Mouse (Mus musculus) adipocyte (in vitro differentiated cells): ENCODE data around the gene Stx8.

Source experiments
- DNase-seq: peaks from one replicate; pipeline ENCODE4 v3.0.0-alpha.2; 2016; ENCODE audit warnings: low spot score

Stx8 gene

DNA sequence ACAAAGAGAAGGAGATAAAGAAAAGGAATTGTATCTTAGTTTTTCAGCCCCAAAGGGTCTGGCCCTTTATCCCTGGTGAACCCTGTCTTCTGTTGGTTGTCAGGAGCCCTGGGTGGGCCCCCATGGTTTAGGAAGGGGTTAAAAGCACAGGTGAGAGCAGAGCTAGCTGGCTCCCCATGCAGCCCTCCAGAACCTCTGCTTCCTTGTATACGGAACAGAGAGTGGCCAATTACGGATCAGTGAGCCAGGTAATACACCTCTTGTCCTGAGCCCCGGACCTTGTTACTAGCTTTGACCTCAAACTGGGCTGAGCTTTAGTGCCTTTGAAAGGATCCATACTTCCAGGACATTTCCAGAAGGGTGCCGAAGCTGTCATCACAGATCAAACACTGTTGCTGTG lies 234.5 kb downstream of the Stx8 start:
- DNase-seq: no peak

DNA sequence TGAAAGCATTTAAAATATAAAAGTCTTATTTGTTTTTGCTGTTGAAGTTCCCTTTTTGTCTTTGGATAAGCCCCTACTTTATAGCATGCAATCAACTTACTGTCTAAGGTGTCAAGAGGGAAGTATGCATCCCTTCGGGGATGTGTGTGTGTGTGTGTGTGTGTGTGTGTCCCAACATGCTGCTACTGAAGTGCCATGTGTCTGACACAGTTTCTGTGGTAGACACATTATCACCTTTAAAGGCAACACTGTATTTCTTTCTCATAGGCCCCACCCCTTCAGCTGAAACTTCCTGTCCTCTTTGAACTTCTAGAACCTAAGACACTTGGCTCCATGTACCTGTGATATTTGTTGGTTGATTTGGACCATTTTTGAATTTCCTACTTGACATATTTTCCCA lies 235.1 kb downstream of the Stx8 start:
- no peak for DNase-seq

GRCm38 (mm10) chr11:68201811-68202459 lies 235.9 kb downstream of the Stx8 start:
- DNase-seq: peak; percentile 88

DNA sequence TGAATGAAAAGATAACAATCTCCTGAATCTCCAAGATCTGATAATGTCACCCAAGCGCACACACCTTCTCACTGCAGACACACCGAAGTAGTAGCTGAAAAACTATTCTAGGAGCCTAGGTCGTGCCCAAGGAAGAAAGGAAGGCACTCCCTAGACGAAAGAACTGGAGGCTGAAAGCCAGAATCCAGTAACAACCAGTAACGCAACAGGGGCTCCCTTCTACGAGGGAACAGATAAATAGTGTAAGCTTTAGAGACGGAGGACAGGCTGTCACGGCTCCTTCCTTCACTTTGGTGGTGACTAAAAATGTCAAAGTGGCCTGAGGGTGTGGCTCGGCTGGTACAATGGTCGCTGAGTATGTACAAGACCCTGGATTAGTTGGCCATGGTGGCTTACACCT lies 236.6 kb downstream of the Stx8 start:
- DNase-seq: no peak

DNA sequence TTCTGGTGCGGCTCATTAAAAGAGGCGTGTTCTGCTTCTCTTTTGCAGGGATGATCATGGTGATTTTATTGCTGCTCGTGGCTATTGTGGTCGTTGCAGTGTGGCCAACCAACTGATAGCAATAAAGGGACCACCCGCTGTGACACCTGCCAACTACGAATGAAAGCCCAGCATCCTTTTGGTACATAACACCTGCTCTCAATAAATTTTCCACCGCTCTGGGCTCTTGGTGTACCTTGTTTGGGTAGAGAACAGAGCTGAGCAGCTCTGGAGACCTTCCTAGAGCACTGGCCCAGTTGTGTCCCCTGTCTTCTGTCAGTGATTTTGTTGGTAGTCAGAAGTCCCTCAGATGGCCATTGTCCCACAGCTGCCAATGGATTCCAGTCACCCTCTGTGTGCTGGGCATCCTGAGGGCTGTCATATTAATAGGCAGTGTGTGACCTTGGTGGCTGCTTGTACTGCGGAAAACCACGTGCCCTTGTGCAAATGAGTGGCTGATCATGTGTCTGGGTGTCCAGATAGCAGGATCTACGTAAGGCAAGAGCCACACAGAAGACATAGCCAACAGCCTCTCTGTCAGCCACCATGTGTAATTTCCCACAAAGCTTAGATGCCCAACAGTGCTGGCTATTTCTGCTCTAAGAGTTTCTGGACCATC lies 237.8 kb downstream of the Stx8 start:
- no peak for DNase-seq

- no peak for DNase-seq
These were observed 238.4 kb downstream of the Stx8 start for GRCm38 (mm10) chr11:68204407-68204806.

- DNase-seq: no peak
These were observed 239.7 kb downstream of the Stx8 start for GRCm38 (mm10) chr11:68205572-68206229.

DNA sequence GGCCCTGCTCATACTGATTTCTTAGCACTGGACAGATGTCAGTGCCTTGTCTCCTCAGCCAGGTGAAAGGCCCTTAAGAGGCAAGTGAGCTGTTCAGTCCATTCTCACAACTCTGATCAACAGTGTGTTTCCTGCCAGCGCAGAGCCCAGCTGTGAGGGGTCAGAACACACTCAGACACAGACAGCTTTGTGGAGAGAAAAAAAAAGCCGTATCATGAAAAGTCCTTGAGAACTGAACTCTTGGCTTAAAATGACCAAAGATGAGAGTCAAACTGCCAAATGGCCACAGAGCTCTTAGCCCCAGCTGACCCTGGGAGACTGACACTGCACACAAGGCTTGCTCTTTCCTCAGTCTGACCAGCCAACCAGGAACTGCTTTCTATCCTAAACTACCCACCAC lies 242.0 kb downstream of the Stx8 start:
- no peak for DNase-seq

DNA sequence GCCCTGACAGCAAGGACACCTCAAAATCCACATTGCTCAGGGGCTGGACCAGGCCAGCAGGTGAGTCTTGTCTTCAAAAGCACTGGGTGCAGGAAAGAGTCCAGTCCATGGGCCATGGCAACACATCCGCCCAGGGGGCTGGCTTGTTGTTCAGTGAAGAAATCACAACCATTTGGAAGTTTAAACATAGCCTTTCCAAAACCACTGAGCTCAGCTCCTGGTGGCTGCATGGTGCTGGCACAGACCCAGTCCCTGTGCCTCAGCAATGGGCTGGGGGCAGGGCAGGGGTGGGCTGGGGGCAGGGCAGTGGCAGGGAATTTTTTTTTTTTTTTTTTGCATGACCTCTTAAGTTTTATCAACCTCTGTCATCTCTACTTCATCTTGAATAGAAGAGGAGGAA lies 242.6 kb downstream of the Stx8 start:
- DNase-seq: no peak

DNA sequence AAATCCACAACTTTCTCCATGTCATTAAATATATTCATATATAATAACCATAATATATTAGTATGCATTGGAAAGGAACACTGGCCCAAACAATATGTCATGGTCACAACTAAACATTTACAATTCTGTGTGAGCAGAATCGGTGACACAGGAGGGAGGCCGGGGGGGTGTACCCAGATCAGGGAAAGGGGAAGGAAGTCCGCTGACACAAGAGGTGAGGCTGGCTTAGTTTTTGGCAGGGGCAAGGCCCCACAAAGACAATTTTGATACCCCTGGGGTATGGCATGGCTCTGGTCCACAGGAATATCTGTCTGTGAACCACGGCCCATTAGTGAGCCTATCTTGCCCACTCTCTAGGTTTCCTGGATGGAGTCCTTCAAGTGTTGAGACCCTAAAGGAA lies 243.5 kb downstream of the Stx8 start:
- DNase-seq: no peak

GRCm38 (mm10) chr11:68210714-68211113 lies 244.7 kb downstream of the Stx8 start:
- no peak for DNase-seq

DNA sequence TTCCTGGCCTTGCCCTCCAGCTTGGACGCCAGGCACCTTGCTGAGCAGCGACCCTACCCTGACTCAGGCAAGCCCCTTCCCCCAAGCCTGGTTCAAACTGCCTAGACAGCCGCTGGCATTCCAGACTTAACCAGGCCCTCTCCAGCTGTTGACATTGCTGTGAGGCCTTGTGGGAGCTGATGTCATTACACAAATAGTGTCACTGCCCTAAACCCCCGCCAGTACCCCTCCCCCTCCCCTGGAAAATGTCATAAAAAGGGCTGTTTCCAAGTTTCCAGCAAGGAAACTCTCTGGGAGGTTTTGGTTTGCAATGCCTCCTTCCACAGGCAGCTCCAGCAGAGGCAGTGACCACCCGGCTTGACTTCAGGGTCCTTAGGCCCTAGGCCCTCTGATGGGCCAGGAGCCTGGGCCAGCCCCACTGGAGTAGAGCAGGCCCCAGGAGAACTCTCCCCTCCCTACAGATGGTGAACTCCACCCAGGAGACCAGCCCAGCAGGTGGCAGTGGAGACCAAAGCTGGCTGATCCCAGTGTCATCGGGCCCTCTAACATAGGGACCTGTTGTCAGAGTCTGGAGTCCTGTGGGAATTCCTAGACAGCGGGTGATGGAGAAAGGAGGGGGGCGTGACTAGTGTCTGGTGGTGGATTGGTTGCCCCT lies 246.1 kb downstream of the Stx8 start:
- peak; percentile 61 for DNase-seq

DNA sequence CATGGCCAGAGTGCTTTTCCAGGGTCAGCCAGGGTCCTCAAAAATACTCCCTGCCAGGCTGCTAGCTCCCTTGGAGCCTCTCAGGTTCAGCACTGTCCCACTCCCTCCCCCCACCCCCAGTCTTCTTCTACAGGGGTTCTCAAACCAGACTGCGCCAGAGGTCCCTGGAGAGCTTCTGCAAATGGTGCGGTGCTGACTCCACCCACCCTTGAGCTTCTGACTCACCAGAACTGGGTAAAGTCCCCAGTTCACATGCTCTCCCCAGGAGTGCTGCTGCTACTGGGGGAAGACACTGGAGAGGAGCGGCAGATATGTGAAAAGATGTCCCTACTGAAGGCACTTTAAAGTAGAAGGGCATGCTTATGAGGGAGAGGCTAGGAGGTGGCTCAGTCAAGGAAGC lies 247.9 kb downstream of the Stx8 start:
- no peak for DNase-seq

GRCm38 (mm10) chr11:68214496-68215205 lies 248.7 kb downstream of the Stx8 start:
- DNase-seq: no peak

DNA sequence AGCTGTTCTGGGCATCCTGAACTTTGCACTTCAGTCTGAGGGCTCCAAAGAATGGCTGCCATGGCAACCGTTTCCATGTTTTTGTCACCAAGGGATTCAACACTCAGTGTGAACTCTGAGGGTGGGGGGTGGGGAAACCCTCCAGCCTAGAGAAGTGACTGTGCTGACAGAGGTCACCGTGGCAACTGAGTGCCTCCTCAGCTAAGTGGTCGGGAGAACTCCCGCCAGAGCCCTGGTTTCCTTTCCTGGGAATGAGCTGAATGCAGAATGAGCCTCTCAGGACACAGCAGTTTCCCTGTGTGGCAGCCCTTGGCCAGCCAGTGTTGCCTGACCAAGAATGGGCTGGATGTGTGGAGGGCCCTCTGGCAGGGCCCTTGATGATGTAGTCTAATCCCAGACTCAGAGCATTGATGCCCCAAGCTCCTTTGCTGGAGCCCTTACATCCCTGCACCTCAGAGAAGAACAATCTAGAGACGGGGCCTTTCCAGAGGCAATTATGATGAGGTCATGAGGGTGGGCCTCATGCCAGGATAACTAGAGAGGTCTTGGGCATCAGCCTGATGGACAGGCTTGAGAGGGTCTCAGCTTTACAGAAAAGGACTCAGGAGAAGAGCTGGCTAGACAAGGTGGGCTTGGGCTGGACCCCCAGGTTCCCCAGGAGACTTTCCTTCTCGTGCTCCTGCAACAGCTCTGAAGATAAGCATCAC lies 249.4 kb downstream of the Stx8 start:
- no peak for DNase-seq

- no peak for DNase-seq
These were observed 250.0 kb downstream of the Stx8 start for GRCm38 (mm10) chr11:68216041-68216440.

- no peak for DNase-seq
These were observed 254.7 kb downstream of the Stx8 start for GRCm38 (mm10) chr11:68220733-68221132.

GRCm38 (mm10) chr11:68222209-68222608 lies 256.2 kb downstream of the Stx8 start:
- no peak for DNase-seq

GRCm38 (mm10) chr11:68223143-68223542 lies 257.1 kb downstream of the Stx8 start:
- DNase-seq: no peak

DNA sequence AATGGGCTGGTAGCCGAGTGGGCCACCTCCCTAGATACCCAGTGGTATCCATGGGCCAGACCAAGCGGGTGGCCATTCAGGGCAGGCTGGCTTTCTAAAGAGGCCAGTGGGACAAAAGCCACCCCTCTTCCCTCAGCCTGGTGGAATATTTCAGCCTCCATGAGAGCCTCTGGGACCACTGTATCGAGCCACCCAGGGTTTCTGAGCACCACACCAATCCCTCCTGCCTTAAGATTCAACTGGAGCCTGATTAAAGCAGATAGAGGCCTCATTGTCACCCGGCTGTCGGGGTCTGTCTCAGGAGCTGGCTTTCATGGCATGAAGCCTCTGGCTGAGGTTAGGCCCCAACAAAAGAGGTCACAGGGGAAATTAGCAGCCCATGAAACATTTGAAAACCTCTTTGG lies 260.7 kb downstream of the Stx8 start:
- no peak for DNase-seq

DNA sequence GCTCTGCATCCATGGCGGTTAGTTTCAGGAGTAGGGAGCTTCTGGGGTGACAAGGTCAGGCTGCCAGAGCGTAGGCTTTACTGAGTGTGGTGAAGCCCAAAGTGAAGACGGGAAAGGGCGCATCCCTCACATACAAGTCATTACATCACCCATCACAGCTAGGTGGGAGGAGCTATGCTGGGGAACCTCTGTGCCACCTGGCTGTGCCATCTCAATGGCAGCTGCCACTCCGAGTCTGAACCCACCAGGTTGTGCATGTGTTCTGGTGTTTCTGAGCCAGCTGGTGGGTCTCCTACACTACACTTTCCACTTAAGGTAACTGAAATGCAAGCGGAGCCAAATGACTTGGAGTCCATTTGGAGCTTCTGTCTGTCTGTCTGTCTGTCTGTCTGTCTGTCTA lies 261.8 kb downstream of the Stx8 start:
- DNase-seq: no peak
